Mouse (Mus musculus) gastrocnemius, postnatal 4 days (tissue): ENCODE data around the gene Ubash3b. TPM values are rescaled to one million over a fixed set of nuclear protein-coding genes. Genes with fewer than 3 reads are reported as not detected.

ENCODE experiments used
- DNase-seq, 2 experiments: peaks; one replicate each; pipeline ENCODE4 v3.0.0; 2021 to 2022; ENCODE audit warnings: low spot score in 2 of 2, mixed read lengths in 2 of 2
- total RNA-seq, 2 experiments: library from RNA; stranded (reverse); gene quantifications; 2 replicates each; pipeline ENCODE4 v1.2.3; 2021

Gene Ubash3b
- total RNA-seq, 2 experiments from 2014 or later, result 5.3 to 5.6 TPM

DNA sequence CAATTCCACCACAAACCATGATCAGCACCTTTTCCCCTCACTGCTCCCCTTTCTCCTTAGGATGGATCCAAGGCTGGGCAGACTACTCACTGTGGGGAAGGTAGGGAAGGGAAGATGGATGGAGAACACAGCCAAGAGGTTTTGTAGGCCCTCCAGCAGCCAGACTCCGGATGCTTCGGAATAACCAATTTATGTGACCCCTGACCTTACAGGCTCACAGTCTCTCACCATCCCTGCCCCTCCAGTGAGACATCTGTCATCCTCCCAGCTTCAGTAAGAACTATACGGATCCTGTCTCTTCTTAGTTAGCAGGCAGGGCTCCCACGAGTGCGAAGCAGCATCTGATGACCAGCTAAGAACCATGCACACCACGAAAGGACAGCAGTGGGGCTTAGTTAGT is 100.9 kb downstream of the Ubash3b start:
- DNase-seq, result no peak

DNA sequence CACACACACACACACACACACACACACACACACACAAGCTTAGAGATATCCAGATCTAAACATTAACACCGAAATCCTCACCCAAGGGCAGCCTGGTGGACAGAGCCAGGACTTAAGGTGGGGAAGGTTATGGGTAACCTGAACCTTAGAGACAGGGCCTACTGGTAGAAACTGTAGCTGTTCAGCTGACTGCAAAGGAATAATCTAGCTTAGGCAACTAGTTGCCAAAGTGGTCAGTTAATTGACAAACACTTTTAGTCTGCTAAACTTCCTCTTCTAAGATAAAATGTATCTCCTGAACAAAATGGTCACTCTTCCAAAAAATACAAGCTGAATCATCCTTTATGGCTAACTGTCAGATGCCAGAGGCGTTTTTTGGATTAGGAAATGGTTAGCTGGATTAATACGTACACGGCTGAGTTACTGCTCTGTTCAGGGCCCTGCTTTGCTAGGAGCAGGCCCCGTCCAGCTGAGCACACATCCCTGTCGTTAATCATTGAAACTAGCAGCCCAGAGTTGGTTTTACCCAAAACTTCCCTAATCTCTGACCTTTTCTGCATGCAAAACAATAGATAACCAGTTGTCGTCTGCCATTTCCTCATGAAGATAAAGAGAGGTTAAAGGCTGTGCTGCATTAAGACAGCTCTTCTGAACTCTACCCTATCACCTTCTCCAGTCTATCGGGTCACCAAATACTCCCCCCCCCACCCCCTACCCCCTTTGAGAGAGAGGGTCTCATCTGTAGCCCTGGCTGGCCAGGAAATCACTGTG is 102.5 kb downstream of the Ubash3b start:
- no peak for DNase-seq

DNA sequence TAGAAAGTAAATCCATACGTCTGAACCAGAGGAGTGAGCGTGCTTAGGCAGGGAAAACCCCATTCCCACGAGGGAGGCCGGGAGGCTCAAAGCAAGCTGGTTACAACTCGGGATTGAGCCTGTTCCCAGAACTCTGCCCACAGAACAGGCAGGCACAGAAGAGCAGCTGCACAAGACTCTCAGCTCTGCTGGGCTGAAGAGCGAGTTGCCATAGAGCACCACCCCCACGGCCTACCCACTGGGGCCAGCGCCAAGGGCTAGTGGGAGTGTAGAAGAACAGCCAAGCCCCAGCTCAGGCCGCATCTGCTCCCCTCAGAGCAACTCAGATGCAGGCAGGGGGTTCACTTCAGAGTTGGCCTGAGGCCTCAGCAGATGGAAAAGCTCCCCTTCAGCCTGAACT is 107.3 kb downstream of the Ubash3b start:
- DNase-seq, result peak in 1 of 2 experiments; percentile 49

DNA sequence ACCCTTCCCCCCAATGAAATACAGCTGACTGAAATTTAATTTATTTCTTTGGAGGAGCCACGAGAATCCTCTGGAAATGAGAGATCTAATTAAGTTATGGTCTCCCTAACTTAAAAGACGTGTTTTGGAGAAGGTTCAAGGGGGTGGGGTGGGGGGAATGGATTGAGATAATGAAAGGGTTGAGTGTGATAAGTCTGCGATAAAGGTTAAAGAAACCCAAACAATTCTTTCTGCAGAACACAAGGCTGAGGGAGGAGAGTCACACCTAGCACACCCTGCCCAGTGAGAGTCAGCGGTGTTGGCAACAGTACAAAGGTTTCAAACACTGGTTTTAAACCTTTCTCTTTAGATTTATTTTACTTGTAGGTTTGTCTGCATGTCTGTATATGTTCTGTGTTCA is 108.0 kb downstream of the Ubash3b start:
- no peak for DNase-seq

DNA sequence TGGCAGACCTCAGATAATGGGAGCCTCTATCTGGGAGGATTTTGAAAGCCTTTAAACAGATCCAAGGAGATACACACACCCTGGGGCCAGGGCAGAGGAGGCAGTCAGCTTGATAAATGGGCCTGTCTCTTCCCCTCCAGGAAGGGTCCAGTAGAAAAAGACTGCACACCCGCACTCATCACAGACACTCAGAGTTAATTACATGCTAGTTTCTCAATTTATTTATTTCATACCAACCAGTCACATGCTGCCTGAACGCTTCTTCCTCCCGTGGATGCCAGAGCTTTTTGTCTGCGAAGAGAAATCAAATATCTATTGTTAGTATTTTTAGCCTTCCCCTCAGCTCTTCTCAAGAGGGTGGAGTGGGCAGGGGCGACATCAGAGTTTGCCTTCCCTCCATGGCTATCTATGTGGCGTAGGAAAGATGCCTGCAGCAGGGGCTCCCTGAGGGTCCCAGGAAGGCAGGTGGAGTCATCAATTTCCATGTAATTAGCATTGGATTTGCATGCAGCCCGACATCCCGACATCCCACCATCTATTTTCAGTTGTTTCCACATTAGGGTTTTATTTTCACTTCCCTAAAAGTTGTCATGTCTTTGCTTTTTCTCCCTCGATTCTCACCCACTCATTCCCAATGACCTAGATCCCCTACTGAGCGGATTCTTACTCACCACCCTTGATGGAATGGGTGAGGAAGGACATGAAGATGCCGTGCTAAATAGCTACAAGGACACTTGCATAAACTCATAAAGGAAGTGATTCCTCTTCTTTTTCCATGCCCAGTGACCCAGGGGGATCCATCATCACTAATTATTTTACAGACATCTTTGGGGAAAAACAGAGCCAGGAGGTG is 110.2 kb downstream of the Ubash3b start:
- no peak for DNase-seq

DNA sequence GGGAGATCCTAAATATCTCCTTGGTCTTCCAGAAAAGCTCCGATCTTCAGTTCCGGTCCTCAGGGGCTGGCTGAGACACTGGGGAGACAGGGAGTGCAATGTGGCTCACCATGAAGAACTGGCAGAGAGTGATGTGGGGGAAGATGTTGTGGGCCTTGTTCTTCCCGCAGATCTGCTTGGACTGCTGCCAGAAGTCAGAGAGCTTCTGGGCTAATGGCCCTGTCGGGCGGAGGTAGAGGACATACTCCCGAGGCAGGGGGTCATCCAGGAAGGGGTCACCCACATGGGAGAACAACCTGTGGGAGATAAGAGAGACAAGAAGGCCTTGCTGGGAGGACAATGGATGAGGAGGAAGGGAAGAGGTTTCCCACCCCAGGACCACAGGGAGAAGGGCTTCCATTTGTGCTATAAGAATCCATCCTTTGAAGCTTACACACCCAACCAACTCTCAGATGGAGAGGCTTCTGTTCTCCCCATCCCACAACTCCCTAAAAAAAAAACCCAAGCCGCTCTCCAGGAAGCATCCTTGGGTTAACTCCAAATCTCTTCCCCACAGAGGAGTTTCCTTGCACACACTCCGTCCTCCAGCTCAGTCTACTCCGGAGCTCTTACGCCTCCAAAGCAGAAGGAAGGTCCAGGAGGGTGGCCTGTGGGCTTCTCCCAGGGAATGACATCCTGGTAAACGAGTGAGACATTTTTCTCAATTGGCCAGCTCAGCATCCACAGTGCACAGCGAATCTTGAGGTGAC is 111.0 kb downstream of the Ubash3b start:
- no peak for DNase-seq

DNA sequence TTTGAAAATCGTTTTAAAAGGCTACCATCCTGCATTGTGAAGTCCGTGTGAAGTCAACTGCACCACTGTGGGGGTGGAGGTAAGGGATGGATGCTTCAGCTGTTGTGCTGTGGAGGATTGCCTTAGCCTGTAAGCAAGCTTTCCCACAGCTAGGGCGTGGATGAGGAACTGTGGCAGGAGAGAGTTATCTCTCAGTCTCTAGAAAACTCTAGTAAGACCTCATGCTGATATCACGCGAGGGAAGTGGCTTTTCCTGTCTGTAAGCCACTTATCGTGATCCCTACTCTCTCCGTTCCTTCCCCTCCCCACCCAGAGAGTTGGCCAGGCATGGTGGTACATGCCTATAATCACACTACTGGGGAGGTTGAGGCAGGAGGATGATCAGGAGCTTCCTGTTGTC is 112.2 kb downstream of the Ubash3b start:
- no peak for DNase-seq

DNA sequence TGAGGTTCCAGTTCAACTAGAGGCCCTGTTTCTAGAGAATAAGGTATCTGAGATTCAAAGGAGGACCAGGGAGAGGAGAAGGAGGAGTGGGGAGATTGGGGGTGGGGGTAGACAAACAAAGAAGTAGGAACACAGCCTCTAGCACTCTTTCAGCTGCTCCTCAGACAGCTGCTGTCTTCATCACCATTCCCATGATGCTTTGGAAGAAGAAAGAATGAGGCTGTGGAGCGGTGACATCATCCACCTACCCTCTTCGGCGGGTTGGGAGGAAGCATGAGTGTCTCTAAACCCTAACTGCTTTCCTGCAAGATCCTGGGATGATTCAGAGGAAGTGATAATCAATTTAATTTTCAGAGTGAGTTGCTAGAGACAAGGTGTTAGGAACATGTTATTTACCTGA is 112.7 kb downstream of the Ubash3b start:
- no peak for DNase-seq

DNA sequence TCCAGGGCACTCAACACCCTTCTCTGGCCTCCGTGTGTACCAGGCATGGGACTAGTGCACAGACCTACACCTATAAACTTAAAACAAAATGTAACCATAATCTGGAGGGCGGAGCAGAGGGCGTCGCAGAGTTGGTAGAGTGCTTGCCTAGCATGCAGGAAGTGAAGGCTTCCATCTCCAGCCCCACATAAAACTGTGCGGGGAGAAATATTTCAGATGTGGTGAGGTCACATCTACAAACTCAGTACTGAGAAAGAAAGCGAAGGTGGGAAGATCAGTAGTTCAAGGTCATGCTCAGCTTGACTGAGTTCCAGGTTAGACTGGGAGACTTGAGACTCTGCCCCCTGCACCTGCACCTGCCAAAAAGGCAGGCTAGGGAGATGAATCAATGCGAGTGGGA is 113.3 kb downstream of the Ubash3b start:
- no peak for DNase-seq

DNA sequence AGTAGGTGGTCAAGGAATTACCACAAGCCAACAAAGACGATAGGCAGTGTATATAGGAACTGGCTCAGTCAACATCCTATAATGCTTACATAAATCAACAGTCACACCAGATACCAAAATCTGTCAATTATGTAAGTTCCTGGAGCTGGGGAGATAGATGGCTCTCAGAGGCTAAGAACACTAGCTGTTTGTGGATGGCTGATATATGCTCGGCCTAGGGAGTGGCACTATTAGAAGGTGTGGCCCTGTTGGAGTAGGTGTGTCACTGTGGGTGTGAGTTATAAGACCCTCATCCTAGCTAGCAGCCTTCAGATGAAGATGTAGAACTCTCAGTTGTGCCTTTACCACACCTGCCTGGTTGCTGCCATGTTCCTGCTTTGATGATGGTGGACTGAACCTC is 113.8 kb downstream of the Ubash3b start:
- no peak for DNase-seq

DNA sequence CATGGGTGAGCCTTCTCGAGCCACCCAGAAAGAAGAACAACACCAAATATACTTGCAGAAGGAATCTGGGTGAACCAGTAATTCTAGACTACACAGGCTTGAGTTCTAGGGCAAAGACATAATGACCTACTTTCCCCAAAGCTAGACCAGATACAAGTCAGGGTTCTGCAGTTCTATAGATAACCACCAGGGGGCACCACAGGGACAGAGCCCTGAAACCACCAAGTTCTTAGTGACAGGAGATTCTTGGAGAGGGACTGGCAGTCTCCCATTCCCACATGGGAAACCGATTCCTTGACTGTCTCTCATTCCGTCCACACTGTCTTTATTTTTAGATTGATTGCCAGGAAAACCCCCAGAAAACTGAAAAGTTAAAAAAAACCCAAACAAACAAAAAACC is 116.9 kb downstream of the Ubash3b start:
- peak; percentile 68 to 84 for DNase-seq

DNA sequence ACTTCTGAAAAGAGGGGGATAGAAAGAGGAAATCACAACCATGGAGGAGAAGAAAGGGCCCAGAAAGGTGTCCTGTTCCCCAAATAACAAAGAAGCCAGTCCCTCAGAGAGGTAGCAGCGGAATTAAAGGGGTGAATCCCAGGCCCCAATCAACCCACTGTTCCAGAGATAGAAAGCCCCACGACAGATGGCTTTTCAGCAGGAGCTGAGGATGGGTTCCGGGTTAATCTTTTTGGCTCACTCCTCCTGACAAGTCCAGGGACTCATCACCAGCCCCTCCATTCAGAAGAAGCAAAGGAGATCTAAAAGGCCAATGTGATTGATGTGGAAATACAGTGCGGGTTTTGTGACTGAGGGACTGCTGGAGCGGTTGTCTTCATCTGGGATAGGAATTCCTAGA is 117.9 kb downstream of the Ubash3b start:
- DNase-seq, result no peak

DNA sequence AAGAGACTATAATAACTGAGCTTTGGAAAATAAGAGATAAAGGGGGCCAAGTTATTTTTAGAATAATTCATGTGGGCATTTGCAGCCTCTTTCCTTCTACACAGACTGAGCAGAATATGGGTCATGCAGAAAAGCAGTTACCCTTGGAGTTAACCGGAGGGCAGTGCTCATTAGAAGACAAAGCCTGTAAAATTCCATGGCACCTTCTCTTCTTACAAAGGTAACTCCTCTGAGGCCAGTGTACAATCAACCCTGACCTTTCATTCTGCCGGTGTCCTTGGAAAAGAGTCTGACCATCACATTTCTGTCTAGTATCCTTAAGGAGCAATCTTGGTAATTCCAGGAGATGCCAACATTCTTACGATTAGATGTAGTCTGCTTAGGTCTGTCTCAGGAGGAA is 120.1 kb downstream of the Ubash3b start:
- no peak for DNase-seq

DNA sequence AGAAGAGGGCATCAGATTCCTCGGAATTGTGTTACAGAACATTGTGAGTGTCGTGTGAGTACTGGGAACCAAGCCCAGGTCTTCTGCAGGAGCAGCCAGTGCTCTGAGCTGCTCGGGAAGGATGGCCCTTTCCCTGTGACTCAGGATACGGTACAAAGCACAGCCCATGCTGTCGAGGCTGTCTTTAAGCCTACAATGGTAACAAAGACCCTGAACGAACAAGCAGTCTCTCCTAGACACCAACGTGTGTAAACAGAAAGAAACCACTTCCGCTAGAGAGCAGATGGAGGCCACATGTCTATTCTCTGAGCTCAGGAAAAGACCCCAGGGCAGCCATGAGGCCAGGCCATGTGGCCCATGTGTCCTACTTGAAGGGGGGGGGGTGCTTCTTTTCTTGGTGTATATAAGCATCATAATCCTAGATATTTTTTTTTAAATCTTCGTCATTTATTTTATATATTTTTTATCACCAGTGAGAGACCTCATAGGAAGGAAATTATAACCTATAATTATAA is 123.3 kb downstream of the Ubash3b start:
- DNase-seq, result no peak

DNA sequence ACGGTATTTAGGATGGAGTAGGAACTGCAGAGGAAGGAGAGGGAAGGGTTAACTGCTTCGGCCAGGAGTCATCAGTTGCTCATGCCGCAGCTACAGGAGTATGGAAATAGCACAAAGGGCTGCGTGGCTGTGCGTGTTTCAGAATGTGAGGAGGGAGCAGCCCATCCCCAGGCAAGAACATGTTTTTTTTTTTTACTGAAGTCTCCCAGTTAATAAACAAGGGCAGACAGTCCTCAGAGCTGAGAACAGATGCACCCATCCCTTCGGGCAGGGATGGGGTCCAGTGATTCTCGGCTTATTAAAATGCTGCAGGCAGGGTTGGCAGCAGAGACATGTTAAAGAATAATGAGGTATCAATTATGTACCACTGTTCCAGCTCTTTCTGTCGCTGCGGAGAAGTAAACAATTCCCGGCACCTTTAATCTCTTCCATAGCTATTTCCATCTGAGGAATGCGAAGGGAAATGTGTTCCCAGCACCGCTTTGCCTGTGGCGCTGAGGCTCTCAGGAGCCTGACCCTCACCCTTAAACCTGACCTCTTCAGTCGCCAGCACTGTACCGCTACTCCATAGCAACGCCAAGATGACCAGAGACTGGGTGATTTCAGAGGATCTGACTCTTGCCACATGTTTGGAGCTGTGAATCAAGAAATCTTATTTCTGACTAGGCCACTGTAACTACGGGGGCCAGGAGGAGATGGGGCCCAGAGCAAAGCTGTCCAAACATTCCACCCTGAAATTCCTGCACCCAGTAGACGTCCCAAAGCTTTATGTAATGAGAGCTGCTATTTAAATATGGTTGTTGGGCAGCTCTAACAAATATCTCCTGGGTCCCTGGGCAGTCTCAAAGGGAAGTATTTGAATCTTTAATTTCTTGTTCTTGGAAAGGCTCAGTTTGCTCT is 129.7 kb downstream of the Ubash3b start:
- no peak for DNase-seq

DNA sequence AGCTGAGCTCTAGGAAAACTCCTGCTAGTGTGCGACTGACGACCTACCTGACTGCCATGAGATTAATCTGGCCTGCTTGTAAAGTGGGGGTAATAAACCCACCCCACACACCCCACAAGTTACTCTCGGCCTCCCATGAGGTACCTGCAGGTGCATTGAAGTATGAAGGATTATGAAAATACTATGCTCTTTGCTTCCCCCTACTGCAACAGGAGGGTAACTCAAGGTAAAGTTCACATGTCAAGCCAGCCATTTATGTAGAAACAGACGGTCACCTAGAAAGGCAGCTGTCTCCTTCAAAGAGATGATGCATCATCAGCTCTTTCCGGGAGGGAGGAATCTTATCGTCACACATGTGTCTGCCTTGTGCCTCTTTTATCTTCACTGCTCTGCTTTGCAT is 131.7 kb downstream of the Ubash3b start:
- DNase-seq, result no peak

DNA sequence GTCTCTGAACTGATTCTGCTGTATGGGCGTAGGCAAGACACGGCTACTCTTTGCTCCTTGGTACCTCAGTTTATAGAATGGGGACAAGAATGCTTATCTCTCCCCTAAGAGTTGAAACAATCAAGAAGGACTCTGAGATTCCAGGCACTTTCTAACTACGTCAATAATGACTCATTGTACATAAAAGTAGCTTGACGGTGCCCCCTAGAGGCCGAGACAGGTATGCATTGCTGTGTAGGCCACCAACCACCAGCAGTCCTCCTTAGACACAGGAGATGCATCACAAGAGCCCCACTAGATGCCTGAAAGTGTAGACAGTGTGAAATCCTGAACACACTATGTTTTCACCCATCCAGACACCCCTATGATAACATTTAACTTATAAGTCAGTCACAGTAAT is 133.0 kb downstream of the Ubash3b start:
- peak in 1 of 2 experiments; percentile 39 for DNase-seq

DNA sequence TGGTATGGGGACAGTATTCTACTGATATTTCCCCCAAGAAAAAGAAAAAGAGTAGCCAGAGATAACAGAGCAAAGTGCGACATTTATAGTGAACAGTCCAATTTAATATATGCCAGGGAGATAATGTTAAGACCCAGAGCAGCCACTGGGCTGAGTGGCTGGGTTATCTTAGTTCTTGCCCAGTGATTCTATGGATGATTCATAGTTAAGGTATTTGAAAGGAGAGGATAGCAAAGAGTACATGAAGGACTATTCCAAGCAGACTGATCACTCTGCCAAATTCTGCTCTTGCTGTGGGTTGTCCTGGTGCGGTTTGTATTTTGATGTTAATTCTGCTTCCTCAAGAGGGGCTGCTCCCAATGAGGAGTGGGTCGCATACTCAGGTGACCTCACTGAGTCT is 139.8 kb downstream of the Ubash3b start:
- no peak for DNase-seq

DNA sequence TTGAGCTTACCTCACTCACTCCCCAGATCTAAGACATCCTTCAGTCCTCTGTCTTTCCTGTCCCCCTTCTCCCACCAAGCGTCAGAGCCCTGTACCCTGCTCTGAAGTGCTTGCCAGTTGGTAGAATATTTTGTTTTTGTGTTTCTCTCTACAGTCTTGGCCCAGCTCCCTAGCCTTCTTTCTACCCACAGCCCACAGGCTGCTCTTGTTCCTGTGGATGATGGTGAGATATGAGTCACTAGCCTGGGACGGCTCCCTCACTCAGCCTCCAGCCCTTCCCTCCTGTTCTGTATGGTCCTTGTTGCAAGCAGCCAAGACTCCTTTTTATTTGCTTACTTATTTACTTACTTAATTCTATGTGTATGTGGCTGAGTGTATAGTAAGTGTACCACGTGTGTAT is 141.0 kb downstream of the Ubash3b start:
- no peak for DNase-seq

DNA sequence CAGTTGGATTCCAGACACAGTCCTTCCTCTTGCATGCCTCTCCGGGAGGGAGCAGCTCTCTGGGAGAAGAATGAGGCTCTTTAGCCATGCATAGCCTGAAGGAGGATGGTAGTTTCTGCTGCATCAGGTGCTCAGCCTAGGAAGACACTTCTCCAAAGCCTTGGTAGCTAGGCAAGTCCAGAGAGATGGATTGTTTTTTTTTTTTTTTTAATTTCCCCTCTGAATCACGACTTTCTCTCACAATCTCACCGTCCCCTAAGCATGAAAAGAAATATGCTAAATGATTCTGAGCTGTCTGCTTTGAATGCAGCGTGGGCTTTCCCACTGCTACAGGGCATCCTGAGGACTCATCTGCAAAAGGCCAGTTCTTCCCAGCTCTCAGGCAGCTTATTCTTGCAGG is 147.0 kb downstream of the Ubash3b start:
- no peak for DNase-seq

DNA sequence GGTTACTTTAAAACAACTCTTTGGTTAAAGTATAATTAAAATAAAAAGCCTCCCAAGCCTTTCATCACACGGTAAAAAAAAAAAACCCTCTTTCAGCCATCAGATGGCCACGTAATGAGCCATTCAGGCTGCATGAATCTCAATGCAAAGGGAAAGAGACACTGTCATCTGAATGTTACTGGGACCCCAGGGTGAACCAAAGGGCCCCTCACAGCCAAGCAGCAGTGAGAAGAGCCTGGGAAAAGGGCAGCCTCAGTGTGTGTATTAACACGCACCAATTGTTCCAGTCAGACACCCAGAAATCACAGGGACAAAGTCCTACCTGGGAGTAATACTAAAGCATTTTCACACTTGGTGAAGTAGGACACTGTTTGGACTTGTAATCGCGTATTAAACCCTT is 149.0 kb downstream of the Ubash3b start:
- DNase-seq, result no peak
